Mouse (Mus musculus) adrenal gland, adult 8-10 months (tissue): ENCODE measurements around the gene Narf. TPM values are rescaled to one million over a fixed set of nuclear protein-coding genes. Genes with fewer than 3 reads are reported as not detected.

Source experiments
- DNase-seq: peaks from one replicate; pipeline ENCODE4 v3.0.0; 2022
- total RNA-seq, 4 experiments: library from RNA; stranded (reverse); gene quantifications; 2 replicates each; pipeline ENCODE4 v1.2.4; 2022

Gene Narf
- total RNA-seq, 4 experiments from 2014 or later, result 20.4 to 24.7 (median 23.1) TPM

- DNase-seq, result no peak
These were observed 484 bp downstream of the Narf start for GRCm38 (mm10) chr11:121237345-121238128.

- DNase-seq, result no peak
These were observed 2.6 kb downstream of the Narf start for GRCm38 (mm10) chr11:121239669-121240068.

GRCm38 (mm10) chr11:121250196-121250595, 13.1 kb downstream of the Narf start:
- DNase-seq, result no peak

- DNase-seq, result peak; percentile 81
These were observed 22.4 kb downstream of the Narf start, which contains the start of gene Foxk2 for GRCm38 (mm10) chr11:121259160-121260100. Gene Foxk2 (plus strand): TSS chr11:121259990.

GRCm38 (mm10) chr11:121260211-121260906, 23.3 kb downstream of the Narf start:
- peak; percentile 40 for DNase-seq

GRCm38 (mm10) chr11:121261074-121261473, 24.0 kb downstream of the Narf start:
- DNase-seq, result no peak

GRCm38 (mm10) chr11:121277516-121277915, 40.5 kb downstream of the Narf start:
- DNase-seq, result no peak

GRCm38 (mm10) chr11:121278011-121278410, 41.0 kb downstream of the Narf start:
- DNase-seq, result no peak

- no peak for DNase-seq
These were observed 45.9 kb downstream of the Narf start for GRCm38 (mm10) chr11:121282911-121283310.

- no peak for DNase-seq
These were observed 52.8 kb downstream of the Narf start for GRCm38 (mm10) chr11:121289859-121290258.

GRCm38 (mm10) chr11:121294771-121295170, 57.7 kb downstream of the Narf start:
- DNase-seq, result peak; percentile 66

GRCm38 (mm10) chr11:121298493-121298892, 61.4 kb downstream of the Narf start:
- DNase-seq, result no peak

- no peak for DNase-seq
These were observed 63.2 kb downstream of the Narf start for GRCm38 (mm10) chr11:121300265-121300664.

- no peak for DNase-seq
These were observed 68.3 kb downstream of the Narf start for GRCm38 (mm10) chr11:121305371-121305770.

Other genes with a start within 250 kb of the Narf start
- 100 to 1,000 TPM; 117 to 145 (median 136) TPM for gene Csnk1d, start 245.9 kb upstream of the Narf start, total RNA-seq
- gene Cd7, start 197.8 kb upstream of the Narf start, total RNA-seq, result 1 to 10 TPM in 1 of 4 experiments, under 1 TPM in 3; 0.56 to 1.0 (median 0.74) TPM
- gene Sectm1b, start 173.7 kb upstream of the Narf start, total RNA-seq, result not detected
- gene Sectm1a, start 156.0 kb upstream of the Narf start, total RNA-seq, result under 1 TPM in 2 of 4 experiments, not detected in 2; 0.21 to 0.46 TPM
- gene Tex19.2, start 118.6 kb upstream of the Narf start, total RNA-seq, result not detected
- not detected for gene Tex19.1, start 91.1 kb upstream of the Narf start, total RNA-seq
- gene Uts2r, start 77.0 kb upstream of the Narf start, total RNA-seq, result not detected
- 10 to 100 TPM; 12.5 to 24.4 (median 17.6) TPM for gene Hexdc, start 32.8 kb upstream of the Narf start, total RNA-seq
- 10 to 100 TPM; 26.0 to 29.3 (median 27.9) TPM for gene Ogfod3, start 32.5 kb upstream of the Narf start, total RNA-seq
- 10 to 100 TPM; 24.8 to 31.1 (median 29.1) TPM for gene Cybc1, start 7.9 kb upstream of the Narf start, total RNA-seq
- gene Foxk2, start 22.7 kb downstream of the Narf start, total RNA-seq, result 10 to 100 TPM; 32.8 to 44.0 (median 41.8) TPM
- gene Wdr45b, start 117.2 kb downstream of the Narf start, total RNA-seq, result 10 to 100 TPM; 53.6 to 63.4 (median 58.4) TPM
- 1 to 10 TPM; 7.6 to 9.6 (median 8.6) TPM for gene Rab40b, start 151.0 kb downstream of the Narf start, total RNA-seq
- 10 to 100 TPM; 19.1 to 27.6 (median 21.9) TPM for gene Fn3krp, start 184.1 kb downstream of the Narf start, total RNA-seq
- gene Fn3k, start 197.7 kb downstream of the Narf start, total RNA-seq, result 1 to 10 TPM; 5.6 to 8.9 (median 6.3) TPM
- 10 to 100 TPM; 44.5 to 48.1 (median 46.8) TPM for gene Tbcd, start 214.7 kb downstream of the Narf start, total RNA-seq